Mouse (Mus musculus) kidney, adult 2 months (tissue): ENCODE data around the gene Hcn2. TPM values are rescaled to one million over a fixed set of nuclear protein-coding genes. Genes with fewer than 3 reads are reported as not detected.

Experiments used
- DNase-seq: peaks from one replicate; pipeline ENCODE4 v3.0.0; 2021
- H3K27ac ChIP-seq: fragments of 200-500 bp; 2 replicates; pipeline ENCODE4 v1.5.1; 2012; ENCODE audit warnings: low read depth, low read length, control low read depth, inconsistent platforms; ENCODE audit not compliant: insufficient read depth
- H3K27me3 ChIP-seq: fragments of 200-500 bp; replicated peaks from 2 replicates; pipeline ENCODE4 v1.6.1; 2012; ENCODE audit warnings: mild to moderate bottlenecking, moderate library complexity, low read length, inconsistent platforms; ENCODE audit not compliant: control insufficient read depth, insufficient read depth
- H3K36me3 ChIP-seq: fragments of 200-500 bp; 2 replicates; pipeline ENCODE4 v1.6.1; 2012; ENCODE audit warnings: mild to moderate bottlenecking, moderate library complexity, low read length, inconsistent platforms; ENCODE audit not compliant: control insufficient read depth, insufficient read depth
- H3K4me1 ChIP-seq: fragments of 200-500 bp; 2 replicates; pipeline ENCODE4 v1.6.1; 2011; ENCODE audit warnings: low read length; ENCODE audit not compliant: control insufficient read depth, insufficient read depth
- H3K4me3 ChIP-seq: fragments of 200-500 bp; 2 replicates; pipeline ENCODE4 v1.5.1; 2011; ENCODE audit warnings: mild to moderate bottlenecking, low read depth, low read length, control low read depth; ENCODE audit not compliant: insufficient read depth
- CTCF ChIP-seq: fragments of 200-500 bp; conservative IDR thresholded peaks from 2 replicates; pipeline ENCODE4 v1.5.1; 2011; ENCODE audit warnings: low read depth, mild to moderate bottlenecking, control low read depth, low read length, moderate library complexity, mixed read lengths; ENCODE audit not compliant: insufficient read depth, insufficient read length
- POLR2A ChIP-seq: fragments of 200-500 bp; IDR thresholded peaks from one replicate; pipeline ENCODE4 v1.6.1; 2011; ENCODE audit warnings: low read depth, low read length, control low read depth
- WGBS: fragments of 180-500 bp; shearing (Covaris S2); methylation state at CpG from one replicate; pipeline ENCODE4 v1.1.7; 2018; 5-methylcytosine and 5-hydroxymethylcytosine counted together
- polyA plus RNA-seq: library from polyadenylated mRNA; depleted of rRNA; stranded (reverse); fragments of >200 nt; gene quantifications from 2 replicates; pipeline ENCODE4 v1.2.3, GENCODE M21; 2012

The Hcn2 gene
- polyA plus RNA-seq, 1 experiment = 1.5 TPM

DNA sequence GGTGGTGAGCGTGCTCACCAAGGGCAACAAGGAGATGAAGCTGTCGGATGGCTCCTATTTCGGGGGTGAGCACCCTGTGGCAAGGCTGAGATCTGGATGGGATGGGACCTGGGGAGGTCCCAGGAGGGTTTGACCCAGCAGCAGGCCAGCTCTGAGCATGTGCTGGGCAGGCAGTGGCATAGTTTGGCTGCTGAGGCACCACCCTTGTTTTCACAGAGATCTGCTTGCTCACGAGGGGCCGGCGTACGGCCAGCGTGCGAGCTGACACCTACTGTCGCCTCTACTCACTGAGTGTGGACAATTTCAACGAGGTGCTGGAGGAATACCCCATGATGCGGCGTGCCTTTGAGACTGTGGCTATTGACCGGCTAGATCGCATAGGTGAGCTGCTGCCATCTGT is 17.4 kb downstream of the Hcn2 start:
- 0 out of 2 replicates have a peak, but pooled peaks cover 3% of the 10 kb centered on the region for H3K36me3 ChIP-seq
- DNase-seq = no peak
- WGBS = 94% methylated on average over 15 of the region's 15 CpGs
- H3K4me1 ChIP-seq = no peaks in the 10 kb centered on the region
- no peak overlapping the region for H3K27ac ChIP-seq
- no peaks in the 10 kb centered on the region for H3K27me3 ChIP-seq
- TF ChIP-seq POLR2A (no peak), CTCF (no peak)
- H3K4me3 ChIP-seq = no peak overlapping the region

DNA sequence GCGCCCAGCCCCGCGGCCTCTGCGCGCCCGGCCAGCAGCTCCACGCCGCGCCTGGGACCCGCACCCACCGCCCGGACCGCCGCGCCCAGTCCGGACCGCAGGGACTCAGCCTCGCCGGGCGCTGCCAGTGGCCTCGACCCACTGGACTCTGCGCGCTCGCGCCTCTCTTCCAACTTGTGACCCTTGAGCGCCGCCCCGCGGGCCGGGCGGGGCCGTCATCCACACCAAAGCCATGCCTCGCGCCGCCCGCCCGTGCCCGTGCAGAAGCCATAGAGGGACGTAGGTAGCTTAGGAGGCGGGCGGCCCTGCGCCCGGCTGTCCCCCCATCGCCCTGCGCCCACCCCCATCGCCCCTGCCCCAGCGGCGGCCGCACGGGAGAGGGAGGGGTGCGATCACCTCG is 18.9 kb downstream of the Hcn2 start:
- H3K36me3 ChIP-seq = peaks cover 4% of the 10 kb centered on the region; the same call in 1 of the 2 replicates
- no peak overlapping the region for H3K4me3 ChIP-seq
- H3K4me1 ChIP-seq = no peaks in the 10 kb centered on the region
- TF ChIP-seq CTCF (no peak), POLR2A (no peak)
- 60% methylated on average over 52 of the region's 52 CpGs for WGBS
- no peak overlapping the region for H3K27ac ChIP-seq
- no peaks in the 10 kb centered on the region for H3K27me3 ChIP-seq
- no peak for DNase-seq

DNA sequence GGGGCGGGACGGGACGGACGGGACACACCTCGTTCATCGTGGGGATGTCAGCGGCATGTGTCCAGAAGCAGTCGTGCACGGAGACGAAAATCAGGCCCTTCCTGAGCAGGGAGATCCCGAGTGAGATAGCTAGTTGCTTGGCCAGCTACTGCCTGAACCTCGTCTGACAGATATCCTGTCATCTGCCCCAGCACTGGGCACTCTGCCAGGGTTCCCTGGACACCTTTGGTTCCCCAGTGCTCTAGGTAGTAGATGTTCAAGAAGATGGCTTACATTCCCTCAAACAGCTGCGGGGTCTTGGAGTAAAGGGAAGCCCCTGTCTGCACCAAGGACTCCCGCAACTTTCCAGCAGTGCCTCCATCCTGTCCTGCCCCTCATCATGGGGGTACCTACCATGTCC is 20.3 kb downstream of the Hcn2 start:
- H3K27ac ChIP-seq = no peak overlapping the region
- peaks cover 6% of the 10 kb centered on the region; the same call in 1 of the 2 replicates for H3K36me3 ChIP-seq
- DNase-seq = peak; percentile 34
- 65% methylated on average over 14 of the region's 14 CpGs for WGBS
- H3K27me3 ChIP-seq = no peaks in the 10 kb centered on the region
- no peak overlapping the region for H3K4me3 ChIP-seq
- no peaks in the 10 kb centered on the region for H3K4me1 ChIP-seq
- TF ChIP-seq POLR2A (no peak), CTCF (no peak)

DNA sequence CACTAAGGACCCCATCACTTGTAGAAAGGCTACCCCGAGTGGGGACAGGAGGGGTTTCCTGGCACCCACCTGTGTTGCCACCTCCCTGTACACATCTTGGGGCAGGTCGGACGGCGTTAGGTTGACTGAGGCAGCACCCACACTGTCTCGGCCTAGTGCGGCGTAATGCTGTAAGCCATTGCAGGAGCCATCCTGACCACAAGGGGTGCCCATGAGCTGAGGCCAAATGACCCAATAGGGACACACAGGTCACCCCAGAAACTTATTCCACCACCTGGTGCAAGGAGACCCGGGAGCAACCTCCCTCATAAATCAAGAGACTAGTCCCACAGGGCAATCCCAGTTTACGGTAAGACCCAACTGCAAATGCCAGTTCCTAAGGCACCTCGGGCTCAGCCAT is 21.8 kb downstream of the Hcn2 start:
- Histone ChIP-seq H3K27me3 (no peaks in the 10 kb centered on the region), H3K27ac (no peak overlapping the region), H3K4me1 (no peaks in the 10 kb centered on the region), H3K36me3 (peaks cover 6% of the 10 kb centered on the region; the same call in 1 of the 2 replicates), H3K4me3 (no peak overlapping the region)
- DNase-seq = no peak
- WGBS = 91% methylated on average over 10 of the region's 10 CpGs
- TF ChIP-seq POLR2A (no peak), CTCF (peak; percentile 69)

DNA sequence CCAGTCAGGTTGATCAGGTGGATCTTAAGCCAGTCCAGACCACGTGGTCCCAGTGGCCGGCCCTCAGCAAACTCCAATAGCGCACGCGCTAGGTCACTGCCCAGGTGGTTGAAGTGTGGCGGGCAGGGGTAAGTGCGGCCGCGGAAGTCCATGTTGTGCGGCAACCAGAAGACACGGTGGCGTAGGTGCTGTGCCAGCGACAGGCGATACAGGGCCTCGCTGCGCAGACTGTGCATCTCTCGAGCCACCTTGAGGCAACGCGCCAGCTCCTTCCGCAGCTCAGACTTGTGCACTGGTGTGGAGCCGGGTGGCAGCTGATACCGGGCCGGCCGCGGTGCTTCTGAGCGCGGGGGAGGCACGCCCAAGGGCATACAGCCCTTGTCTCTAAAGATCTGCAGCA is 22.8 kb downstream of the Hcn2 start:
- TF ChIP-seq CTCF = no peak
- TF ChIP-seq POLR2A = no peak
- WGBS = 97% methylated on average over 28 of the region's 28 CpGs
- H3K4me1 ChIP-seq = no peaks in the 10 kb centered on the region
- no peak overlapping the region for H3K27ac ChIP-seq
- no peak overlapping the region for H3K4me3 ChIP-seq
- H3K27me3 ChIP-seq = no peaks in the 10 kb centered on the region
- H3K36me3 ChIP-seq = peaks cover 6% of the 10 kb centered on the region; the same call in 1 of the 2 replicates
- no peak for DNase-seq

DNA sequence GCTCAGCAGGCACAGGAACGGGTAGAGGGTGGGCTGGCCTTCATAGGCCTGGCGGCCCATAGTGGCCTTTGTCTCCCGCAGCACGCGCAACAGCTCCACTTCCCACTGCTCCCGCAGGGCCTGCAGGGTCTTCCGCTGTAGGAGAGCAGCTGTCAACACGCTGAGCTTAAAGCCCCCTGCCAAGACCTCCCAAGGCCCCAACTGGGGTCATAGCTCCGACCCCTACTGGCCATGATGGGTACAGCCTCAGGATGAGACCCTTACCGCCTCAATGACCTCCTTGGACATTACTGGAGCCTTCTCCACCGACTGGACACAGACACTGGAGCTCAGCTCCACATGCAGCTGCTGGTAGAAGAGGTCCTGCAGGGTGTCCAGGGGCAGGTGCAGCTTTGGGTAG is 24.4 kb downstream of the Hcn2 start:
- WGBS = 84% methylated on average over 11 of the region's 11 CpGs
- Histone ChIP-seq H3K4me3 (no peak overlapping the region), H3K27ac (no peak overlapping the region), H3K36me3 (peaks cover 6% of the 10 kb centered on the region; the same call in 1 of the 2 replicates), H3K4me1 (peaks cover 6% of the 10 kb centered on the region; the same call in 1 of the 2 replicates), H3K27me3 (no peaks in the 10 kb centered on the region)
- no peak for TF ChIP-seq POLR2A
- TF ChIP-seq CTCF = peak; percentile 17; the same call in 1 of the 2 replicates
- no peak for DNase-seq

DNA sequence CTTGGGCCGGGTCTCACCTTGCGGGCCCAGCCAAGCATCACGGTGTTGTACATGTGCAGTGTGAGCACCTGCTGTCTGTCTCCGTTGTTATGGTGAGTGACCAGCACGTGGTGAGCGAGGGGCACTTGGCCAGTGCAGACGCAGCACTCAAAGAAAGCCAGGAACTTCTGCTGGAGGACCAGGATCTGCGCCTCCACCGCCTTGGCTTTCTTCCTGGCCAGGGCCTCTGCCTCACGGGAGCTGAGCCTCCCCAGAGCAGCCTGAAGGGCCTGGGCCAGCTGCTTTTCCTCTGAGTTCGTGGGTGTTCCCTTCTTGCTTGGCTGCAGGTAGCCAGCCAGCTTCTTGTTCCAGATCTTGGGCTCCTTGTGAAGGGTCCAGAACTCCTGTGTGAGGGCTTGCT is 26.7 kb downstream of the Hcn2 start:
- H3K27me3 ChIP-seq = no peaks in the 10 kb centered on the region
- 73% methylated on average over 11 of the region's 11 CpGs for WGBS
- no peak overlapping the region for H3K4me3 ChIP-seq
- no peak overlapping the region for H3K27ac ChIP-seq
- peaks cover 10% of the 10 kb centered on the region; the same call in 1 of the 2 replicates for H3K4me1 ChIP-seq
- no peak for TF ChIP-seq POLR2A
- no peak for TF ChIP-seq CTCF
- DNase-seq = no peak
- H3K36me3 ChIP-seq = peaks cover 5% of the 10 kb centered on the region; the same call in 1 of the 2 replicates

DNA sequence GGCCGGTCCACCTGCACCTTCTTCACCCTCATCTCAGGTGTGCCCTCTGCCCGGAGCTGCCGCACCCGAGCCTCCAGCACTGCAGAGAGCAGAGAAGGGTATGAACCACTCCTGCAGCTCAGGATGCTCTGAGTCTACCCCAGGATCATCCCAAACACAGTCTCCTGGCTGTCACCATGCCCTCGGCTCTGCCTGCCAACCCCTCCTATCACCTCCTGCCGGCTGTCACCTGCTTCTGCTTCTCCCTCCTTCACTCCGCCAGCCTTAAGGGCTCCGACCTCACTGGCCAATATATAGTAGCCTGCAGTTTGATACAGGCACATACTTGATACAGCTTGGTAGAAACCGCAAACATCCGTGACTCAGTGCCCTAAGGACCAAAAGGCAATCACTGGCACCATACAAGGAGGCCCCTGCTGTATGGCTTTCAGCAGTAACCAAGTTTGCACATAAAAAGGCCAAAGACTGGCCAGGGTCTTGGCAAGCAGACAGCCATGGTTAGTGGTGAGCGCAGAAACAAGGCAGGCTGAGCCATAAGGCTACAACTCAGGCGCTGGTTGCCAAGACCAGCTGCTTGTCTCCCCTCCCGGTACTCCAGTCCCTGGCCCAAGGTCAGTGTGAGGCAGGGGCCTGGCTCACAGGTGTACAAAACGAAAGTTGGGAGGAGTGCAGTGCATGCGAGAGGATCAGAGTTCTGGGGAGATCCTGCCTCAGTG is 27.4 kb downstream of the Hcn2 start:
- WGBS = 94% methylated on average over 15 of the region's 15 CpGs

More for the DNA sequence above, 27.4 kb downstream of the Hcn2 start:
- H3K4me1 ChIP-seq = peaks cover 10% of the 10 kb centered on the region; the same call in 1 of the 2 replicates
- H3K36me3 ChIP-seq = peaks cover 4% of the 10 kb centered on the region; the same call in 1 of the 2 replicates
- TF ChIP-seq POLR2A (no peak), CTCF (no peak)
- no peak overlapping the region for H3K27ac ChIP-seq
- H3K27me3 ChIP-seq = no peaks in the 10 kb centered on the region
- H3K4me3 ChIP-seq = no peak overlapping the region
- DNase-seq = no peak
